ENCODE assay signal across 8 mouse cellular contexts in the genomic region with DNA sequence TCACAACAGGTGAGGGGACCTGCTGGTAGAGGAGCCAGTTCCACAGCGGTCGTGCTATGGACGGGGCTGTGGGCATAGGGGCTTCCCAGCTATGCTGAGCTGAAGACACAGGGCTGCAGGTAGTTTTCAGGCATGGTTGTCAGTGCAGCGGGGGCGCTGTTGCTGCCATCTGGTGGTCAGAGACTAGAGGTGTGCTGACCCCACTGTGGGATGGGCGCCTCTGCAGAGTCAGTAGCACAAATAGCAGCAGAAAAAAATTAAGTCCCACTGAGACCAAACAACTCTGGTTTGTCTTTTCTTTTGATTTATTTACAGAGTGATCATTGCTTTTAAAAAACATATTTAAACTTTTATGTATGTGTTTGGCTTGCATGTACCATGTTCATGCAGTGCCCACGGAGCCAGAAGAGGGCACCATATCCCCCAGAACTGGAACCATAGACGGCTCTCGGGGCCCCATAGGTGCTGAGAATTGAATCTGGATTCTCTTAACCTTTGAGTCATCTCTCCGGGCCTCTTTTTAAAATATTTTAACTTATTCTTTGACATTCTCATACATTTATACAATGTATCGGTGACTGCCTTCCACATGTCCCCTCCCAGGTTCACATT. TPM values are rescaled to one million over a fixed set of nuclear protein-coding genes. Genes with fewer than 3 reads are reported as not detected.
DNase-seq lines count a peak whose midpoint lies in the region; ATAC-seq lines count a peak whose summit lies in the region.

No protein-coding gene starts in this region.

- peak; percentile 55 for DNase-seq in 3134 (ENCODE audit: extremely low read depth, insufficient read length, low spot score)
- peak; percentile 63 to 68 for DNase-seq in adrenal gland, adult 18-20 months (ENCODE audit: low spot score in 2 of 2)
- DNase-seq in embryo, embryonic 11 days: peak; percentile 86
- peak; percentile 71 to 80 for DNase-seq in heart, adult 18-20 months
- peak; percentile 75 for DNase-seq in kidney, adult 18-20 months
- peak; percentile 85 for DNase-seq in limb, embryonic 11.5 days (ENCODE audit: low spot score)
- DNase-seq in spleen, postnatal 14 days (ENCODE audit: low spot score in 2 of 2): peak; percentile 33 to 62

- ATAC-seq in limb, embryonic 11.5 days (ENCODE audit: insufficient number of reproducible peaks, low FRiP score, low TSS enrichment, low read depth): peak; percentile 65; the same call in 1 of the 2 replicates
- ATAC-seq in midbrain, embryonic 13.5 days: peak; percentile 95

- H3K27me3 ChIP-seq in limb, embryonic 11.5 days (ENCODE audit: control insufficient read depth, insufficient read depth, low read length): no peaks in the 10 kb centered on the region
- H3K27me3 ChIP-seq in midbrain, embryonic 13.5 days: no peaks in the 10 kb centered on the region

- H3K4me3 ChIP-seq in limb, embryonic 11.5 days (ENCODE audit: low read depth, low read length): no peak overlapping the region
- peak overlapping the region; percentile 21 for H3K4me3 ChIP-seq in midbrain, embryonic 13.5 days (replicated peaks)

- H3K4me2 ChIP-seq in limb, embryonic 11.5 days (ENCODE audit: low read depth, severe bottlenecking): no peak overlapping the region
- peak overlapping the region; percentile 49 for H3K4me2 ChIP-seq in midbrain, embryonic 13.5 days (replicated peaks)

- H3K9ac ChIP-seq in limb, embryonic 11.5 days (ENCODE audit: low read length): no peak overlapping the region
- H3K9ac ChIP-seq in midbrain, embryonic 13.5 days (replicated peaks): peak overlapping the region; percentile 57

- H3K4me1 ChIP-seq in limb, embryonic 11.5 days (ENCODE audit: control insufficient read depth, insufficient read depth, low read length): peaks cover 3% of the 10 kb centered on the region; the same call in 1 of the 2 replicates
- H3K4me1 ChIP-seq in midbrain, embryonic 13.5 days (replicated peaks): peaks cover 13% of the 10 kb centered on the region

- H3K36me3 ChIP-seq in limb, embryonic 11.5 days (ENCODE audit: control insufficient read depth, insufficient read depth, low read length): no peaks in the 10 kb centered on the region
- H3K36me3 ChIP-seq in midbrain, embryonic 13.5 days: 0 out of 2 replicates have a peak, but pooled peaks cover 3% of the 10 kb centered on the region

- 31% methylated on average over 11 of the region's 11 CpGs for WGBS in limb, embryonic 11.5 days
- 25% methylated on average over 11 of the region's 11 CpGs for WGBS in midbrain, embryonic 13.5 days

- H3K27ac ChIP-seq in limb, embryonic 11.5 days (replicated peaks; ENCODE audit: low read depth, low read length): no peak overlapping the region
- 0 out of 2 replicates have a peak overlapping the region, but pooled peaks have one; percentile 19 for H3K27ac ChIP-seq in midbrain, embryonic 13.5 days

- no peaks in the 10 kb centered on the region for H3K9me3 ChIP-seq in limb, embryonic 11.5 days (ENCODE audit: control insufficient read depth, low read length)
- no peaks in the 10 kb centered on the region; the same call in 1 of the 2 replicates for H3K9me3 ChIP-seq in midbrain, embryonic 13.5 days

RNA-seq across cellular contexts. Expression of gene Slc26a11, which starts 8.3 kb away (rescaled TPM):
- 1 to 10 TPM; 4.8 to 4.9 TPM for total RNA-seq in adrenal gland, adult 18-20 months (2021)
- 1 to 10 TPM; 3.1 TPM for total RNA-seq in heart, adult 18-20 months (2021)
- polyA plus RNA-seq in limb, embryonic 11.5 days (2014; fragmentation: Nextera tagmentation; extraction: Ambion mirVana): 7.3 and 7.4 TPM in 2 replicates
- polyA plus RNA-seq in midbrain, embryonic 13.5 days (2015; fragmentation: Nextera tagmentation; extraction: Ambion mirVana): 4.3 and 5.0 TPM in 2 replicates

RNA-seq across cellular contexts. Expression of gene Sgsh, which starts 8.3 kb away (rescaled TPM):
- total RNA-seq in adrenal gland, adult 18-20 months (2021): 10 to 100 TPM; 11.5 to 17.0 TPM
- total RNA-seq in heart, adult 18-20 months (2021): 1 to 10 TPM; 4.8 to 5.6 TPM
- 4.9 and 6.2 TPM in 2 replicates for polyA plus RNA-seq in limb, embryonic 11.5 days (2014; fragmentation: Nextera tagmentation; extraction: Ambion mirVana)
- polyA plus RNA-seq in midbrain, embryonic 13.5 days (2015; fragmentation: Nextera tagmentation; extraction: Ambion mirVana): 3.1 and 4.0 TPM in 2 replicates

RNA-seq across cellular contexts. Expression of gene Rnf213, which starts 29.3 kb away (rescaled TPM):
- 10 to 100 TPM; 19.1 to 20.6 TPM for total RNA-seq in adrenal gland, adult 18-20 months (2021)
- total RNA-seq in heart, adult 18-20 months (2021): 10 to 100 TPM; 14.6 to 15.2 TPM
- 3.1 and 3.5 TPM in 2 replicates for polyA plus RNA-seq in limb, embryonic 11.5 days (2014; fragmentation: Nextera tagmentation; extraction: Ambion mirVana)
- polyA plus RNA-seq in midbrain, embryonic 13.5 days (2015; fragmentation: Nextera tagmentation; extraction: Ambion mirVana): 0.66 and 0.84 TPM in 2 replicates

RNA-seq across cellular contexts. Expression of gene Card14, which starts 56.1 kb away (rescaled TPM):
- under 1 TPM in 1 of 2 experiments, not detected in 1; 0.19 TPM for total RNA-seq in adrenal gland, adult 18-20 months (2021)
- total RNA-seq in heart, adult 18-20 months (2021): not detected
- 0.17 and 0.18 TPM in 2 replicates for polyA plus RNA-seq in limb, embryonic 11.5 days (2014; fragmentation: Nextera tagmentation; extraction: Ambion mirVana)
- 0.08 and 0.09 TPM in 2 replicates for polyA plus RNA-seq in midbrain, embryonic 13.5 days (2015; fragmentation: Nextera tagmentation; extraction: Ambion mirVana)
